Mouse (Mus musculus) myocyte (in vitro differentiated cells): Measurements from ENCODE around the gene Vps37b.

Experiments used
- CEBPB ChIP-seq: IDR thresholded peaks from 2 replicates; pipeline ENCODE4 v1.6.1; 2011; ENCODE audit warnings: mild to moderate bottlenecking, moderate library complexity; ENCODE audit not compliant: poor library complexity, insufficient read depth, severe bottlenecking
- E2F4 ChIP-seq: IDR thresholded peaks from one replicate; pipeline ENCODE4 v1.6.1; 2011; ENCODE audit warnings: mild to moderate bottlenecking, control low read depth, moderate library complexity; ENCODE audit not compliant: insufficient read depth
- MAX ChIP-seq: IDR thresholded peaks from one replicate; pipeline ENCODE4 v1.6.1; 2011; ENCODE audit warnings: low read depth, mild to moderate bottlenecking, control low read depth
- MYOD1 ChIP-seq, 3 experiments: IDR thresholded peaks; one replicate each; pipeline ENCODE4 v1.6.1; 2011; ENCODE audit warnings: control low read depth in 2 of 3, low read depth in 2 of 3, mild to moderate bottlenecking in 2 of 3, moderate library complexity in 1 of 3; ENCODE audit not compliant: insufficient read length in 2 of 3, control insufficient read depth in 1 of 3
- POLR2A ChIP-seq: IDR thresholded peaks from one replicate; pipeline ENCODE4 v1.6.1; 2011; ENCODE audit warnings: low read depth, mild to moderate bottlenecking, control low read depth, moderate library complexity; ENCODE audit not compliant: insufficient read length
- POLR2AphosphoS2 ChIP-seq: IDR thresholded peaks from one replicate; pipeline ENCODE4 v1.6.1; 2011; ENCODE audit warnings: low read depth, control low read depth; ENCODE audit not compliant: insufficient read length
- REST ChIP-seq: IDR thresholded peaks from one replicate; pipeline ENCODE4 v1.6.1; 2011; ENCODE audit warnings: mild to moderate bottlenecking, control low read depth, moderate library complexity; ENCODE audit not compliant: insufficient read depth, insufficient read length
- SRF ChIP-seq: IDR thresholded peaks from one replicate; pipeline ENCODE4 v1.6.1; 2011; ENCODE audit warnings: low read depth; ENCODE audit not compliant: control insufficient read depth, insufficient read length
- TCF12 ChIP-seq: IDR thresholded peaks from one replicate; pipeline ENCODE4 v1.6.1; 2011; ENCODE audit warnings: mild to moderate bottlenecking, control low read depth; ENCODE audit not compliant: poor library complexity, insufficient read depth, severe bottlenecking
- TCF3 ChIP-seq: IDR thresholded peaks from one replicate; pipeline ENCODE4 v1.6.1; 2011; ENCODE audit warnings: low read depth, control low read depth; ENCODE audit not compliant: insufficient read length
- USF1 ChIP-seq: IDR thresholded peaks from one replicate; pipeline ENCODE4 v1.6.1; 2011; ENCODE audit warnings: low read depth, mild to moderate bottlenecking, control low read depth, moderate library complexity

DNA sequence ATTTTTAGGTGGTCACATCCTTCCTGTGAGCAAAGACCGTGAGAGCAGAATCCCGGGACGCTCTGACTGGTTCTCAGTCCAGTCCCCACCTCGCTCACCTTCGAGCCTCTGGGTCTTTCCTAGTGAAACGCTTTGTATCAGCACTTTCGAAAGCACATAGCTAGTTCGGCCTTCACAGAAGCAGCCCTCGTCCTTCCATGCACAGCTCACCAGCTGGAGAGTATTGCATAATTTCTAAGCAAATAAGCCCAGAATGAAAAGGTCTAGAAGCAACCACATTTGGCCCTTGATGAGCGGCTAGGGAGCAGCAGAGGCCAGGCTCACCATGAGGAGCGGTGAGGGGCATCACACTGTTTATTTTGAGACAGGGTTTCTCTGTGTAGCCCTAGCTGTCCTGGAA, 10.9 kb downstream of the Vps37b start:
- TF ChIP-seq POLR2AphosphoS2 (no peak), POLR2A (no peak), MAX (no peak), USF1 (no peak), E2F4 (no peak), TCF12 (no peak), TCF3 (no peak), CEBPB (no peak), MYOD1 (IDR thresholded peaks at IDR 0.05; ENCODE audit: control insufficient read depth in 1 of 3, insufficient read length in 2 of 3, low read depth in 2 of 3) (no peak), SRF (no peak), REST (no peak)
